Mouse (Mus musculus) mouse trophoblast stem cell (cell line): ENCODE data around the gene Ssbp3.

Source experiments
- in situ Hi-C, 2 experiments: fragments of 300-500 bp; cut with MseI, MboI; formaldehyde crosslinking; loops; 2 replicates in 1 of 2; 3 replicates in 1 of 2; pipeline ENCODE4 v1.15.1; 2025

Gene Ssbp3

DNA sequence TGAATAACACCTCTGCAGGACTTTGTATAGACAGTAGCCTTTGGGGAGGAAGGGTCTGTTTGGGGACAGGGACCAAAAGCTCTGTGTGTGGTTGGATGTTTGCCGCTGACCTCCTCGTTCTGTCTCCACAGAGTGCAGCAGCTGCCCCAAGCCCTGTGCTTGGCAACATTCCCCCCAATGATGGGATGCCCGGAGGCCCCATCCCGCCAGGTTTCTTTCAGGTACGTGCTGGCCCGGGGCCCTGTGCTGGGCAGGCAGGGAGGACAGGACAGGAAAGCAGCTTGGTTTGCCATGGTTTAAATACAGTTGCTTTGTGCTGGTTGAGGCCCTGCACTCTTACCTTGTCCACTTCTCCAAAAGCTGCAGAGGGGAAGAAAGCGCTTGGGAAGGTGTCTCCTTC is 99.0 kb downstream of the Ssbp3 start:
- in situ Hi-C loops = no loop called here

GRCm38 (mm10) chr4:107011325-107012004 is 101.0 kb downstream of the Ssbp3 start:
- in situ Hi-C loops = no loop called here

DNA sequence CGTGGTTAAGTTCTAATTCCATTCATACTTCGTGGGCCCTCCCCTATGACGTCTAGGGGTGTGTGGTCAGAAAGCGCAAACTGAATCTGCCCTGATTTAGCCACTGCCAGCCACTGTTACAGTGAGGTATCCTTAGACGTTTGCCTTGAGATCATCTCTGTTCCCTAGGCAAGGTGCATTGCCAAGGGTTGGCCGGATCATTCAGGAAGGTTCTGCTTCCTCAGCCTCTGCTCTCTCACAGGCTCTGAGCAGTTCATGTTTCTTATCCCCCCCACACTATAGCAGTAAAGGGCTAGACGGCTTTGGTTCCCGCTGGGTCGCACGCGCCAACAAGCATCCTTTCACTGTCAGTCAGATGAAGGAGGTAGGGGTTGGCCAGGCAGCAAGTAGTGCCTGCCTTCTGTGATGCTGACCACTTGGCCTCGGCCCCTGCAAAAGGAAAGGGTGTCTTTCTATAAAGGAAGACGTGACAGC is 101.5 kb downstream of the Ssbp3 start:
- in situ Hi-C loops = no loop called here

DNA sequence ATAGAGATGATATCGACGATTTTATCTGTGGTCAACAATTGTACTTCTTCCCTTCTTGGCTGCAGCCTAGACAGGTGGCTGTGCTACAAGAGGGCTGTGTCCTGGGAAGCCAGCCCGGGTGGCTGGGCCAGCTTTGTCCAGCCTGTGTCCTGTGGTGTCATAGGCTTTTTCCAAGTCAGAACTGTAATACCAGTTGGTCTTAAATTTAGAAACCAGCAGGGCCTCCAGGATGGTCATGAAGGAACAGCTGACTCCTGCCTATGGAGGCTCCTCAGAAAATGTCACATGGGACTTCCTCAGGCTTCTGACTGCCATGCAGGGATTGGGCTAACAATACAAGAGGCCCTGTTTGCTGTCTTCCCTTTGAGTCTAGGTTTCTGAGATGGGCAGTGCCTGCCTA is 102.1 kb downstream of the Ssbp3 start:
- in situ Hi-C loops = no loop called here

GRCm38 (mm10) chr4:107013119-107013816 is 102.8 kb downstream of the Ssbp3 start:
- in situ Hi-C loops = no loop called here

- in situ Hi-C loops = no loop called here
These were observed 103.3 kb downstream of the Ssbp3 start for GRCm38 (mm10) chr4:107013817-107014260.

DNA sequence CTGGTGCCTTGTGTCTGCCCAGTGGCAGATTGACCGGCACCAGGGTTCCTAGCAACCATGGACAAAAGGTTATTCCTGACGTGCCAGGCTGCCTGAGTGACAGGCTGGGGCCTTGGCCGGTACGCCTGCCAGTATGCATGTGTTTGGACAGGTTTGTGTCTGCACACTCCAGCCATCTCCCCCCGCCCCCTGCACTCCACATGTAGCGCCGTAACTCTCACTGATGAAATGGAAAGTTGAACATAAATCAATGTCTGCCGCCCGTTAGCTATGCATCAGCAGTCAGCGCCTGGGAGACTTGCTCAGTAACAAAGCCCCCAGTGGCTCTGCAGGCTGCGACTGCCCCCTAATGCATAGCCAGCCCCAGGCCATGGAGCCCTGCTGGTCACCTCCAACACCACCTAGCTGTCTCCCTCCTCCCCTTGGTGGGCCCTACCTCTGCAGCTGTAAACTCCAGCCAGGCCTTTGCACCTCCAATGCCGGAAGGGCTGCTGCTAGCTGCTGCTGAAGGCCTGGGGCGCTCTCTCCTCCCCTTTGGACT is 105.5 kb downstream of the Ssbp3 start:
- in situ Hi-C loops = no loop called here

- in situ Hi-C loops = no loop called here
These were observed 106.8 kb downstream of the Ssbp3 start for GRCm38 (mm10) chr4:107017257-107017656.

- in situ Hi-C loops = no loop called here
These were observed 108.0 kb downstream of the Ssbp3 start for GRCm38 (mm10) chr4:107018521-107018920.

DNA sequence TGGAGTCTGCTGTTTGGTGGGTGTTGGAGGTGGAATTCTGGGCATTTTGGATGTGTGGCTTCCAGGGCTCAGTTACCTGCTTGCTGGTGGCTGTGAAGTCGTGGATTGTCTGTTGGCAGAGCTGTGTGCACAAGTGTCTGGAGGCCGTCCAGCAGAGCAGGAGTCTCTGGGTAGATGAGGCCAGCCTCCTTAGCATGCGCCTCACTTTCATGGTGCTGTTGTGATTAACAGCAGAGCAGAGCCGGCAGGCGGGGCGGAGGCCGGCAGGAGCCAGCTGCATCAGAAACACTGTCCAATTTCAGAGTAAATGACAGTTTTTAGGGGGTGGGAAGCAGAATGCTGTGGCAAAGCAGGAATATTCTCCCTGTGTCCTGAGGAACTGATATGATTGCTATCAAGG is 108.5 kb downstream of the Ssbp3 start:
- in situ Hi-C loops = no loop called here

- in situ Hi-C loops = no loop called here
These were observed 109.9 kb downstream of the Ssbp3 start for GRCm38 (mm10) chr4:107020287-107021000.

GRCm38 (mm10) chr4:107021464-107021863 is 111.0 kb downstream of the Ssbp3 start:
- in situ Hi-C loops = no loop called here

GRCm38 (mm10) chr4:107024899-107025298 is 114.4 kb downstream of the Ssbp3 start:
- in situ Hi-C loops = no loop called here

GRCm38 (mm10) chr4:107025369-107025768 is 114.9 kb downstream of the Ssbp3 start:
- in situ Hi-C loops = no loop called here

GRCm38 (mm10) chr4:107026451-107026850 is 116.0 kb downstream of the Ssbp3 start:
- in situ Hi-C loops = no loop called here

DNA sequence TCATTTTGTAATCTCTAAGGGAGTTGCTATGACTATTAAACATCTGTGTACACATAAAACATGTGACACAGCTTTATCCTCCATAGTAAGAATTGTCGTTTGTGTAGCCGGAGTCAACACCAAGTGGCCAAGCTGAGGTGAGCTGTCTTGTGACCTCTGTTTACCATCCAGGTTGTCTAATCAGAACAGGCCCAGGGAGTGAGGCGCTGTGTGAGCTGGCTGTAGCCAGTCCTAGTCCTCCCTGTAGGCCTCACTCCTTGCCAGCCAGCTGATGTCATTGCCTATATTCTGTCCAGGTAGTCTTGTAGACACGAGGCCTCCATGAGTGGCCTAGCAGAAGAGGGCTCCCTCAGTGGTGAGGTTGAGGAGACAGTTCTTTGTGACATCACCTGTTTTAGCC is 125.2 kb downstream of the Ssbp3 start:
- in situ Hi-C loops = no loop called here

GRCm38 (mm10) chr4:107036985-107037384 is 126.5 kb downstream of the Ssbp3 start:
- in situ Hi-C loops = no loop called here

GRCm38 (mm10) chr4:107038303-107038702 is 127.8 kb downstream of the Ssbp3 start:
- in situ Hi-C loops = no loop called here

- in situ Hi-C loops = no loop called here
These were observed 128.8 kb downstream of the Ssbp3 start for GRCm38 (mm10) chr4:107039270-107039669.

DNA sequence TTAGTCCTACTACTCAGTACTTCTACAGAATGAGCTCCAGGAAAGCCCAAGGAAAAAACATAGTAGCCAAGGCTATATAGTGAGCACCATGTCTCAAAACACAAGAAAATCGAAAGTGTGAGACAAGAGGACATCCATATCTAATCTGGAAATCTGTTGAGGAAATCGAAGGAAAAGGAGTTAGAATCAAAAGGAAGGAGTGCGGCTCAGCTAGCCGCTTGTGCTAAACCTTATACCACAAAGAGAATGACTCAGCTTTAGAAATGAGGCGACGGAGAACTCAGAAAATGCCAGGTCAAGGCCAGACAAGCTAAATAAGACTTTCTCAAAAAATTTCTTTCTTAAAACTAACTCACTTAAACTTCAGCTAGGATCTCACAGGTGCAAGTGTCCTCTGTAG is 131.8 kb downstream of the Ssbp3 start:
- in situ Hi-C loops = no loop called here

- in situ Hi-C loops = no loop called here
These were observed 134.7 kb downstream of the Ssbp3 start for GRCm38 (mm10) chr4:107045188-107045587.

DNA sequence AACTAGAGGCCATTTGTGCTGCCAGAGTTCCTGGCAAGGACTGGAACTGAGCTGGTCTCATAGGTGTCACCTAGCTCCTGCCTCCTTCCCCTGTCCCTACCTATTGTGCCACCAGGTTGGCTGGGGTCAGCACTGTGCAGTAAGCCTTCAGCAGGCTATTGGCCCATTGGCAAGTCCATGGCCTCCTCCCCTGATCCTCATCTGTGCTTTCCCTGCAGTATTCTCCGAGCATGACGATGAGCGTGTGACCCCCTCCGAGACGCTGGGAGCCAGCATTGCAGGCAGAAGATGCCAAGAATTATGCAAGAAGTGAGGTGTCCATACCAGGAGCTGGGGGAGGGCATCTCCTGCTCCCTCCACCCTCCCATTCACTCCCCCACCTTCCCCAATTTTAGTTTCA is 137.3 kb downstream of the Ssbp3 start:
- in situ Hi-C loops = no loop called here
